Mouse (Mus musculus): ENCODE measurements at regions not wholly inside any gene's neighbourhood (a gene's known extent, or its start where the extent isn't known, plus 50 kb on each side); places are given as distances from the start of the nearest gene placed in this dataset.

- peak; percentile 52 for DNase-seq
- intact Hi-C loops (cut with DNase I) = no loop called here
These were observed 60.3 kb upstream of the Lhx1 start for GRCm38 (mm10) chr11:84585626-84586025.

- no peak for DNase-seq
- intact Hi-C loops (cut with DNase I) = no loop called here
These were observed 53.6 kb upstream of the Lhx1 start for GRCm38 (mm10) chr11:84578805-84579541.

All from left cerebral cortex, postnatal 4 days (tissue).